Mouse (Mus musculus): ENCODE results near the gene Zc2hc1c.

GRCm38 (mm10) chr12:85257008-85257639 lies 31.3 kb upstream of the Zc2hc1c start:
- no peak for TF ChIP-seq CTCF (IDR thresholded peaks at IDR 0.05; ENCODE audit: control insufficient read depth, insufficient read depth, insufficient read length)
- no peak for TF ChIP-seq USF1 (IDR thresholded peaks at IDR 0.05; ENCODE audit: low read depth)

All from C2C12 (cell line).